Mouse (Mus musculus): ENCODE results near the gene B230217C12Rik. TPM values are rescaled to one million over a fixed set of nuclear protein-coding genes. Genes with fewer than 3 reads are reported as not detected.
A peak's percentile ranks its signal among the peaks of the same experiment; 100 is the strongest.

The B230217C12Rik gene
- polyA plus RNA-seq, 1 experiment from 2014 or later = 1.1 TPM

GRCm38 (mm10) chr11:97810970-97811369, 29.6 kb upstream of the B230217C12Rik start:
- ATAC-seq (ENCODE audit: low FRiP score, low TSS enrichment) (no peak), DNase-seq (ENCODE audit: low spot score) (no peak)
- Histone ChIP-seq H3K4me3 (ENCODE audit: low read depth, low read length) (no peak overlapping the region), H3K4me2 (replicated peaks; ENCODE audit: low read depth) (no peak overlapping the region), H3K9me3 (ENCODE audit: control insufficient read depth, low read length) (no peaks in the 10 kb centered on the region), H3K27me3 (ENCODE audit: control insufficient read depth, insufficient read depth, low read length) (no peaks in the 10 kb centered on the region), H3K4me1 (replicated peaks; ENCODE audit: control insufficient read depth, insufficient read depth) (peaks cover 33% of the 10 kb centered on the region), H3K9ac (ENCODE audit: low read length) (no peak overlapping the region), H3K27ac (replicated peaks) (peak overlapping the region; percentile 77), H3K36me3 (ENCODE audit: control insufficient read depth, insufficient read depth, low read length) (peaks cover 6% of the 10 kb centered on the region; the same call in 1 of the 2 replicates)
- WGBS = 41% methylated on average over 3 of the region's 3 CpGs
- TF ChIP-seq EP300 (optimal IDR thresholded peaks at IDR 0.05) (no peak), CTCF (IDR thresholded peaks at IDR 0.05; ENCODE audit: low read depth) (no peak)

- peak overlapping the region; percentile 77 for H3K27ac ChIP-seq (replicated peaks)
- H3K27me3 ChIP-seq (ENCODE audit: control insufficient read depth, insufficient read depth, low read length) = no peaks in the 10 kb centered on the region
- DNase-seq (ENCODE audit: low spot score) (peak; percentile 81), ATAC-seq (ENCODE audit: low FRiP score, low TSS enrichment) (peak; percentile 56)
- no peak overlapping the region for H3K9ac ChIP-seq (ENCODE audit: low read length)
- H3K9me3 ChIP-seq (ENCODE audit: control insufficient read depth, low read length) = no peaks in the 10 kb centered on the region
- 0 out of 2 replicates have a peak overlapping the region, but pooled peaks have one; percentile 1 for H3K4me2 ChIP-seq (replicated peaks; ENCODE audit: low read depth)
- TF ChIP-seq EP300 (optimal IDR thresholded peaks at IDR 0.05) = no peak
- no peak for TF ChIP-seq CTCF (IDR thresholded peaks at IDR 0.05; ENCODE audit: low read depth)
- peaks cover 28% of the 10 kb centered on the region for H3K4me1 ChIP-seq (replicated peaks; ENCODE audit: control insufficient read depth, insufficient read depth)
- 22% methylated on average over 12 of the region's 13 CpGs for WGBS
- H3K36me3 ChIP-seq (ENCODE audit: control insufficient read depth, insufficient read depth, low read length) = peaks cover 8% of the 10 kb centered on the region; the same call in 1 of the 2 replicates
- H3K4me3 ChIP-seq (ENCODE audit: low read depth, low read length) = no peak overlapping the region
Measured at GRCm38 (mm10) chr11:97811569-97812362, 28.8 kb upstream of the B230217C12Rik start.

GRCm38 (mm10) chr11:97812491-97812921, 28.1 kb upstream of the B230217C12Rik start:
- WGBS = 34% methylated on average over 3 of the region's 3 CpGs
- Histone ChIP-seq H3K36me3 (ENCODE audit: control insufficient read depth, insufficient read depth, low read length) (0 out of 2 replicates have a peak, but pooled peaks cover 5% of the 10 kb centered on the region), H3K4me2 (replicated peaks; ENCODE audit: low read depth) (peak overlapping the region; percentile 14; the same call in 1 of the 2 replicates), H3K27ac (replicated peaks) (peak overlapping the region; percentile 42), H3K9me3 (ENCODE audit: control insufficient read depth, low read length) (no peaks in the 10 kb centered on the region), H3K4me1 (replicated peaks; ENCODE audit: control insufficient read depth, insufficient read depth) (peaks cover 31% of the 10 kb centered on the region), H3K27me3 (ENCODE audit: control insufficient read depth, insufficient read depth, low read length) (no peaks in the 10 kb centered on the region), H3K9ac (ENCODE audit: low read length) (peak overlapping the region; percentile 23; the same call in 1 of the 2 replicates), H3K4me3 (ENCODE audit: low read depth, low read length) (no peak overlapping the region)
- no peak for DNase-seq (ENCODE audit: low spot score)
- TF ChIP-seq CTCF (IDR thresholded peaks at IDR 0.05; ENCODE audit: low read depth) (no peak), EP300 (optimal IDR thresholded peaks at IDR 0.05) (no peak)
- ATAC-seq (ENCODE audit: low FRiP score, low TSS enrichment) = no peak

- 40% methylated on average over 7 of the region's 7 CpGs for WGBS
Measured at GRCm38 (mm10) chr11:97813085-97813484, 27.5 kb upstream of the B230217C12Rik start.

GRCm38 (mm10) chr11:97813746-97814515, 26.6 kb upstream of the B230217C12Rik start:
- H3K27ac ChIP-seq (replicated peaks) = peak overlapping the region; percentile 42

More at GRCm38 (mm10) chr11:97813085-97813484, 27.5 kb upstream of the B230217C12Rik start:
- H3K27me3 ChIP-seq (ENCODE audit: control insufficient read depth, insufficient read depth, low read length) = no peaks in the 10 kb centered on the region
- H3K36me3 ChIP-seq (ENCODE audit: control insufficient read depth, insufficient read depth, low read length) = 0 out of 2 replicates have a peak, but pooled peaks cover 5% of the 10 kb centered on the region
- peaks cover 31% of the 10 kb centered on the region for H3K4me1 ChIP-seq (replicated peaks; ENCODE audit: control insufficient read depth, insufficient read depth)
- no peak overlapping the region for H3K4me3 ChIP-seq (ENCODE audit: low read depth, low read length)
- no peaks in the 10 kb centered on the region for H3K9me3 ChIP-seq (ENCODE audit: control insufficient read depth, low read length)
- peak overlapping the region; percentile 42 for H3K27ac ChIP-seq (replicated peaks)
- H3K4me2 ChIP-seq (replicated peaks; ENCODE audit: low read depth) = no peak overlapping the region
- ATAC-seq (ENCODE audit: low FRiP score, low TSS enrichment) (peak; percentile 60), DNase-seq (ENCODE audit: low spot score) (peak; percentile 78)
- 0 out of 2 replicates have a peak overlapping the region, but pooled peaks have one; percentile 5 for H3K9ac ChIP-seq (ENCODE audit: low read length)
- TF ChIP-seq EP300 (optimal IDR thresholded peaks at IDR 0.05) (no peak), CTCF (IDR thresholded peaks at IDR 0.05; ENCODE audit: low read depth) (no peak)

More at GRCm38 (mm10) chr11:97813746-97814515, 26.6 kb upstream of the B230217C12Rik start:
- no peak for TF ChIP-seq CTCF (IDR thresholded peaks at IDR 0.05; ENCODE audit: low read depth)
- no peak for TF ChIP-seq EP300 (optimal IDR thresholded peaks at IDR 0.05)
- no peaks in the 10 kb centered on the region for H3K9me3 ChIP-seq (ENCODE audit: control insufficient read depth, low read length)
- H3K36me3 ChIP-seq (ENCODE audit: control insufficient read depth, insufficient read depth, low read length) = peaks cover 5% of the 10 kb centered on the region; the same call in 1 of the 2 replicates
- ATAC-seq (ENCODE audit: low FRiP score, low TSS enrichment) (no peak), DNase-seq (ENCODE audit: low spot score) (peak; percentile 51)
- no peaks in the 10 kb centered on the region for H3K27me3 ChIP-seq (ENCODE audit: control insufficient read depth, insufficient read depth, low read length)
- 44% methylated on average over 17 of the region's 17 CpGs for WGBS
- peaks cover 23% of the 10 kb centered on the region for H3K4me1 ChIP-seq (replicated peaks; ENCODE audit: control insufficient read depth, insufficient read depth)
- H3K4me3 ChIP-seq (ENCODE audit: low read depth, low read length) = no peak overlapping the region
- H3K9ac ChIP-seq (ENCODE audit: low read length) = no peak overlapping the region
- H3K4me2 ChIP-seq (replicated peaks; ENCODE audit: low read depth) = no peak overlapping the region

Data from stomach, postnatal 0 days (tissue).